Mouse (Mus musculus) embryonic fibroblast, embryonic 13.5 days (primary cell): Measurements from ENCODE around the gene Artn. TPM values are rescaled to one million over a fixed set of nuclear protein-coding genes. Genes with fewer than 3 reads are reported as not detected.

Source experiments
- H3K27ac ChIP-seq: 2 replicates; pipeline ENCODE4 v1.5.1; 2012; ENCODE audit warnings: low read length, control low read depth, inconsistent platforms; ENCODE audit not compliant: insufficient read depth
- H3K4me1 ChIP-seq: 2 replicates; pipeline ENCODE4 v1.6.1; 2011; ENCODE audit warnings: low read length; ENCODE audit not compliant: control insufficient read depth, insufficient read depth
- H3K4me3 ChIP-seq: 2 replicates; pipeline ENCODE4 v1.5.1; 2011; ENCODE audit warnings: mild to moderate bottlenecking, control low read depth, low read length; ENCODE audit not compliant: insufficient read depth
- CTCF ChIP-seq: IDR thresholded peaks from 2 replicates; pipeline ENCODE4 v1.5.1; 2011; ENCODE audit warnings: mild to moderate bottlenecking, control low read depth, low read length, moderate library complexity, borderline replicate concordance; ENCODE audit not compliant: insufficient read depth
- POLR2A ChIP-seq: IDR thresholded peaks from 2 replicates; pipeline ENCODE4 v1.6.1; 2011; ENCODE audit warnings: low read depth, mild to moderate bottlenecking, control low read depth, low read length, moderate library complexity
- polyA plus RNA-seq: library from polyadenylated mRNA; stranded (reverse); fragments of >200 nt; gene quantifications from 2 replicates; pipeline ENCODE4 v1.2.4, GENCODE M21; 2011; ENCODE audit warnings: low read depth; ENCODE audit not compliant: missing spikeins, insufficient read length

The Artn gene
- polyA plus RNA-seq, 1 experiment = 5.8 TPM

DNA sequence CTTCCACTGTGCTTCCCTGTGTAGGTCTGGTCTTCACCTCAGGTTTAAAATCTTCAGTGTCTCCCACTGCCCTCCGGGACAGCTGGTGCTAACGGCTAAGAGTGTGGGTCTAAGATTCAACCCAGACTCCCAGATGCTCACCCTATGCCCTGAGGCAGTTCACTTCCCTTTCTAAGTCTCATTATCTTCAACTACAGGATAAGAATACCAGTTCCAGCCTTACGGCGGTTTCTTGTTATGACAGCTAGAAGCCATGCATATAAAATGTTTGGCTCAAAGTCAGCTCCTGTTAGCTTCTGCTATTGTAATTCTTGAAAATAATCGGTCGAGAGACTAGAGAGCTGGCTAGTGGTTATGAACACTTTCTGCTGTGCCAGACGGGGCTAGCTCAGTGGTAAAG is 17.9 kb upstream of the Artn start:
- TF ChIP-seq CTCF (no peak), POLR2A (no peak)
- Histone ChIP-seq H3K27ac (no peak overlapping the region), H3K4me3 (no peak overlapping the region), H3K4me1 (no peaks in the 10 kb centered on the region)

- no peak overlapping the region for H3K27ac ChIP-seq
- TF ChIP-seq POLR2A = no peak
- H3K4me1 ChIP-seq = no peaks in the 10 kb centered on the region
- no peak overlapping the region for H3K4me3 ChIP-seq
Observed at GRCm38 (mm10) chr4:117946639-117947305, 17.2 kb upstream of the Artn start.

DNA sequence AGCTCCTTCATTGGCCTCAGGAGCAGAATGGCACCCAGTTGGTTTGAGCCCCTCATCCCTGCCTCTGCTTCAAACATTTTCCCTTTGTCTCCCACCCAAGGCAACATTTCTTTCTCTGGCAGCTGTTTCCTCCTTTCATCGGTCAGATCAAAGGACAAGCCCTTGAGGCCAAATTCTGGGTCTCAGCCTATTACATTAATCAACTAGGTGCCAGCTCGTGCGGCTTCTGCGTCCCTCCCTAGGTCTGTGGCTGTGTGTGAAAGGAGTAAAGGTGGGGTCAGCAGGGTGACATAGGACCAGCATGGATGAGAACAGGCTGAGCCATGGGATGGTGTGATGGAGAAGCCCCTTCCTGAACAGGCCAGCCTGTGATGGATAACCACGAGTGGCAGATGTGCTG is 13.8 kb upstream of the Artn start:
- no peak overlapping the region for H3K4me3 ChIP-seq
- H3K4me1 ChIP-seq = no peaks in the 10 kb centered on the region
- no peak overlapping the region for H3K27ac ChIP-seq
- TF ChIP-seq CTCF = no peak
- TF ChIP-seq POLR2A = no peak

- H3K4me3 ChIP-seq = no peak overlapping the region
- TF ChIP-seq POLR2A (no peak), CTCF (no peak)
- H3K4me1 ChIP-seq = peaks cover 9% of the 10 kb centered on the region; the same call in 1 of the 2 replicates
- no peak overlapping the region for H3K27ac ChIP-seq
Observed at GRCm38 (mm10) chr4:117936964-117937363, 7.4 kb upstream of the Artn start.

DNA sequence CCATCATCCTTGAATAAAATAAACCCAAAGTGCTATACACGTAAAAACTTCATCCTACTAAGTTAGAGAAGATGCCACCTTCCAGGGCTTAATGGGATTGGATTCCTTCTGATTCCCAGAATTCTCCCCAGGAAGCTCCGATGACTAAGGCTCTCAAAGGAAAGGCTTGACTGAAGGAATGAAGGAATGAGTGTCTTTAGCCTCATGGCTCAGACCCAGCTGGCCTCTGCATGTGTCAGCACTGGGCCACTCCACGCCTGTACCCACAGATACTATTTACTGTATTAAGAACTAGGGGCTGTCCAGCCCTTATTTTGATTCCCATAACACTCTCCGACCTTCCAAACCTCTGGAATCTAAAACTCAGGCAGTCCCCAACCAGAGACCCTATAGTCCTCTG is 4.5 kb upstream of the Artn start:
- peak overlapping the region; percentile 85 for H3K27ac ChIP-seq
- TF ChIP-seq CTCF (no peak), POLR2A (no peak)
- H3K4me3 ChIP-seq = no peak overlapping the region
- H3K4me1 ChIP-seq = peaks cover 9% of the 10 kb centered on the region; the same call in 1 of the 2 replicates

- Histone ChIP-seq H3K4me3 (no peak overlapping the region), H3K27ac (peak overlapping the region; percentile 54; the same call in 1 of the 2 replicates), H3K4me1 (peaks cover 9% of the 10 kb centered on the region; the same call in 1 of the 2 replicates)
- TF ChIP-seq CTCF (no peak), POLR2A (no peak)
Observed at GRCm38 (mm10) chr4:117933248-117933647, 3.7 kb upstream of the Artn start.

DNA sequence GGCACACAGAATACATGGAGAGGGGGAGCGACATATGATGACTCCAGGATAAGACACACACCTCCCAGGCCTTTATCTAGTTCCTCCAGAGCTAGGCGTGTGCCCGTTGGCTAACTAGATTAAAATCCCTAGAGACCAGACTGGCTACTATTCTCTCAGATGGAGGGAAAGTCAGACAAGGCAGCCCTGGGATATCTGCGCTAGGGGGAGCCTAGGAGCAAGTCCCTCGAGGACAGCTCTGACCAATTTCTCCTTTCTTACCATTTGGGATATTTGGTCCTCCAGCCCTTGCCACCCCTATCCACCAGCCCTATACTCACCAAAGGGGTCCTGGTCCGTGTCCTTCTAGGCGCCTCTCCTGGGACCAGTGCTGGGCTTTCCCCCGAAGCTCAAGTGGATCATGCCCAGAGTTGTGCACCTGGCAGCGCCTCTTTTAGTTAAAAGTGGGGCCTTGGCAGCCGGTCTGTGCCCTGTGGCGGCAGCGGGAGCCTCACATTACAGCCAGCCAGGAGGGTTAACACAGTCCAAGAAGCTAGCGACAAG is 793 bp downstream of the Artn start:
- H3K27ac ChIP-seq = 0 out of 2 replicates have a peak overlapping the region, but pooled peaks have one; percentile 2
- no peak for TF ChIP-seq POLR2A
- peak; percentile 47; the same call in 1 of the 2 replicates for TF ChIP-seq CTCF
- H3K4me1 ChIP-seq = peaks cover 2% of the 10 kb centered on the region; the same call in 1 of the 2 replicates
- peak overlapping the region; percentile 9; the same call in 1 of the 2 replicates for H3K4me3 ChIP-seq

GRCm38 (mm10) chr4:117928234-117928633 is 1.3 kb downstream of the Artn start:
- TF ChIP-seq POLR2A (no peak), CTCF (peak; percentile 47; the same call in 1 of the 2 replicates)
- H3K4me1 ChIP-seq = no peaks in the 10 kb centered on the region
- H3K4me3 ChIP-seq = no peak overlapping the region
- no peak overlapping the region for H3K27ac ChIP-seq

GRCm38 (mm10) chr4:117926545-117927482 is 2.7 kb downstream of the Artn start:
- Histone ChIP-seq H3K27ac (no peak overlapping the region), H3K4me1 (no peaks in the 10 kb centered on the region), H3K4me3 (peak overlapping the region; percentile 11; the same call in 1 of the 2 replicates)
- TF ChIP-seq POLR2A = no peak
- no peak for TF ChIP-seq CTCF

DNA sequence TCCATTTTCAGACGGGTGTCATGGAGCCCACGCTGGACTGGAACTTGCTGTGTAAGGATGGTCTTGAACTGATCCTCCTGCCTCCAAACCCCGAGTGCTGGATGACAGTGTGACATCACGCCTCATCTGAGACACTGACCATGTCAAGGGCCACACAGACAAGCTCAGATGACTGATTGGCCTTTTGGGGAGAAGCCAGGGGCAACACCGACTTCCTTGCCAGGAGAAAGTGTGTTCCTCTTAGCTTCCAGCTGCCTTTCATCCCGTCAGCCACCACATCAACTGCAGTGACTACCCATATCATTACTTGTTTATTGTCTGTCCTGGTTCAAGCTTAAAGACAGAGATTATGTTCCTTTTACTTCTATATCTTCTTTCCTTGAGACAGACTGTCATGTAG is 4.6 kb downstream of the Artn start:
- TF ChIP-seq CTCF = no peak
- no peak for TF ChIP-seq POLR2A
- H3K4me1 ChIP-seq = no peaks in the 10 kb centered on the region
- no peak overlapping the region for H3K27ac ChIP-seq
- no peak overlapping the region for H3K4me3 ChIP-seq
